Mouse (Mus musculus) liver, adult 2 months (tissue): ENCODE measurements around the gene P3h2. TPM values are rescaled to one million over a fixed set of nuclear protein-coding genes. Genes with fewer than 3 reads are reported as not detected.

Experiments used
- DNase-seq: peaks from one replicate; pipeline ENCODE4 v3.0.0-alpha.2; 2011; ENCODE audit warnings: low read depth, low spot score; ENCODE audit errors: extremely low read depth
- H3K27ac ChIP-seq: fragments of 200-500 bp; replicated peaks from 2 replicates; pipeline ENCODE4 v1.5.1; 2012; ENCODE audit warnings: low read depth, mild to moderate bottlenecking, control low read depth, inconsistent platforms, low read length; ENCODE audit not compliant: insufficient read depth
- H3K27me3 ChIP-seq: fragments of 200-500 bp; 2 replicates; pipeline ENCODE4 v1.6.1; 2012; ENCODE audit warnings: mild to moderate bottlenecking, moderate library complexity, low read length, inconsistent platforms; ENCODE audit not compliant: control insufficient read depth, insufficient read depth
- H3K36me3 ChIP-seq: fragments of 200-500 bp; 2 replicates; pipeline ENCODE4 v1.6.1; 2012; ENCODE audit warnings: low read length, inconsistent platforms; ENCODE audit not compliant: control insufficient read depth, insufficient read depth
- H3K4me1 ChIP-seq: fragments of 200-500 bp; 2 replicates; pipeline ENCODE4 v1.6.1; 2011; ENCODE audit warnings: low read length; ENCODE audit not compliant: control insufficient read depth, insufficient read depth
- H3K4me3 ChIP-seq: fragments of 200-500 bp; 2 replicates; pipeline ENCODE4 v1.5.1; 2011; ENCODE audit warnings: low read depth, mild to moderate bottlenecking, control low read depth, low read length, moderate library complexity; ENCODE audit not compliant: insufficient read depth
- H3K79me2 ChIP-seq: fragments of 200-500 bp; 2 replicates; pipeline ENCODE4 v1.6.1; 2012; ENCODE audit warnings: inconsistent platforms, mild to moderate bottlenecking, low read length, moderate library complexity; ENCODE audit not compliant: control insufficient read depth, insufficient read depth
- H3K9ac ChIP-seq: fragments of 200-500 bp; 2 replicates; pipeline ENCODE4 v1.6.1; 2012; ENCODE audit warnings: low read depth, mild to moderate bottlenecking, control low read depth, inconsistent platforms, low read length
- CTCF ChIP-seq: fragments of 200-500 bp; IDR thresholded peaks from 2 replicates; pipeline ENCODE4 v1.5.1; 2011; ENCODE audit warnings: low read depth, low read length, control low read depth
- POLR2A ChIP-seq: fragments of 200-500 bp; IDR thresholded peaks from 2 replicates; pipeline ENCODE4 v1.6.1; 2011; ENCODE audit warnings: low read length, control low read depth; ENCODE audit not compliant: insufficient read depth; ENCODE audit errors: extremely low read depth
- WGBS: fragments of 180-500 bp; shearing (Covaris S2); methylation state at CpG from one replicate; pipeline ENCODE4 v1.1.7; 2018; 5-methylcytosine and 5-hydroxymethylcytosine counted together
- polyA plus RNA-seq: library from polyadenylated mRNA; depleted of rRNA; stranded (reverse); fragments of >200 nt; gene quantifications from 2 replicates; pipeline ENCODE4 v1.2.3, GENCODE M21; 2012
- total RNA-seq: library from RNA; depleted of rRNA; stranded (reverse); fragments of >200 nt; gene quantifications from 2 replicates; pipeline ENCODE4 v1.2.3, GENCODE M21; 2014

P3h2 gene
- total and polyA plus RNA-seq, 2 experiments, result 0.28 to 0.55 TPM

GRCm38 (mm10) chr16:26041021-26041928 lies 64.3 kb downstream of the P3h2 start:
- peak; percentile 16 for DNase-seq
- TF ChIP-seq CTCF, result no peak
- no peak for TF ChIP-seq POLR2A
- H3K36me3 ChIP-seq, result no peaks in the 10 kb centered on the region
- no peak overlapping the region for H3K9ac ChIP-seq
- H3K4me3 ChIP-seq, result no peak overlapping the region
- H3K27ac ChIP-seq, result no peak overlapping the region
- 75% methylated on average over 12 of the region's 12 CpGs for WGBS
- no peaks in the 10 kb centered on the region for H3K27me3 ChIP-seq
- H3K79me2 ChIP-seq, result no peaks in the 10 kb centered on the region
- H3K4me1 ChIP-seq, result peaks cover 2% of the 10 kb centered on the region

- TF ChIP-seq POLR2A, result no peak
- TF ChIP-seq CTCF, result no peak
- Histone ChIP-seq H3K27ac (no peak overlapping the region), H3K4me1 (peaks cover 2% of the 10 kb centered on the region), H3K36me3 (no peaks in the 10 kb centered on the region), H3K4me3 (no peak overlapping the region), H3K9ac (no peak overlapping the region), H3K79me2 (no peaks in the 10 kb centered on the region), H3K27me3 (no peaks in the 10 kb centered on the region)
- WGBS, result 80% methylated on average over 3 of the region's 3 CpGs
- no peak for DNase-seq
These were observed 66.3 kb downstream of the P3h2 start for GRCm38 (mm10) chr16:26039320-26039719.

- 55% methylated on average over 3 of the region's 3 CpGs for WGBS
- no peaks in the 10 kb centered on the region for H3K36me3 ChIP-seq
These were observed 70.1 kb downstream of the P3h2 start for GRCm38 (mm10) chr16:26035525-26035924.

GRCm38 (mm10) chr16:26035079-26035478 lies 70.5 kb downstream of the P3h2 start:
- Histone ChIP-seq H3K9ac (no peak overlapping the region), H3K36me3 (no peaks in the 10 kb centered on the region), H3K27me3 (no peaks in the 10 kb centered on the region), H3K27ac (no peak overlapping the region), H3K79me2 (no peaks in the 10 kb centered on the region), H3K4me1 (no peaks in the 10 kb centered on the region; the same call in 1 of the 2 replicates), H3K4me3 (no peak overlapping the region)
- TF ChIP-seq POLR2A, result no peak
- 71% methylated on average over 5 of the region's 5 CpGs for WGBS
- peak; percentile 6 for DNase-seq

More at GRCm38 (mm10) chr16:26035525-26035924, 70.1 kb downstream of the P3h2 start:
- Histone ChIP-seq H3K27ac (no peak overlapping the region), H3K9ac (no peak overlapping the region), H3K27me3 (no peaks in the 10 kb centered on the region), H3K4me1 (no peaks in the 10 kb centered on the region; the same call in 1 of the 2 replicates), H3K4me3 (no peak overlapping the region), H3K79me2 (no peaks in the 10 kb centered on the region)
- no peak for TF ChIP-seq POLR2A
- no peak for TF ChIP-seq CTCF
- DNase-seq, result peak; percentile 53

GRCm38 (mm10) chr16:26029424-26030012 lies 76.1 kb downstream of the P3h2 start:
- 88% methylated on average over 2 of the region's 2 CpGs for WGBS
- Histone ChIP-seq H3K36me3 (no peaks in the 10 kb centered on the region), H3K4me3 (no peak overlapping the region), H3K27ac (no peak overlapping the region), H3K27me3 (no peaks in the 10 kb centered on the region), H3K9ac (no peak overlapping the region), H3K4me1 (no peaks in the 10 kb centered on the region), H3K79me2 (no peaks in the 10 kb centered on the region)
- DNase-seq, result no peak
- TF ChIP-seq CTCF (no peak), POLR2A (no peak)

GRCm38 (mm10) chr16:26026416-26026815 lies 79.2 kb downstream of the P3h2 start:
- TF ChIP-seq CTCF (no peak; the same call in 1 of the 2 replicates), POLR2A (no peak)

More at GRCm38 (mm10) chr16:26026416-26026815, 79.2 kb downstream of the P3h2 start:
- no peaks in the 10 kb centered on the region for H3K27me3 ChIP-seq
- DNase-seq, result no peak
- no peak overlapping the region for H3K27ac ChIP-seq
- no peak overlapping the region for H3K4me3 ChIP-seq
- H3K36me3 ChIP-seq, result no peaks in the 10 kb centered on the region
- H3K9ac ChIP-seq, result no peak overlapping the region
- 81% methylated on average over 3 of the region's 3 CpGs for WGBS
- no peaks in the 10 kb centered on the region for H3K79me2 ChIP-seq
- no peaks in the 10 kb centered on the region for H3K4me1 ChIP-seq
